Mouse (Mus musculus) right cerebral cortex, postnatal 10 days (tissue): ENCODE measurements around the gene Olfr968.

Experiments used
- DNase-seq, 2 experiments: peaks; one replicate each; pipeline ENCODE4 v3.0.0; 2021; ENCODE audit warnings: low spot score in 2 of 2

Olfr968 gene

DNA sequence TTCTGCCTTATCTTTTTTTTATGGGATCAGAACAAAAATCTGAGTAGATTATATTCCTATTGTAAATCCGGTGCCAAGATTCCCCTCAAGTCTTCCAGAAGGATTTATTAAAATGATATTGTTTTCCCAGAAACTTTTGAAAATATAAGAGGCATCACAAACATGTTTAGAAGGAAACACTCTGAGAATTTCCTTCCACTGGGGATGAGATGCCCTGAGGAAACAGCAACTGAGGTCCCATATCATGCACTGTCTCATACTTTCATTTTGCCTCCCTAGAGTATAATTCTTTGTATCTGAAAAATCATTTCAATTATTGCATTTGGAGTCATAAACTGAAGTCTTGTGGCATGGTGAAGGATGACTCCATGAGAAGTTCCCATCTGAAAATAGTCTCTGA, at the start of gene Olfr968:
Olfr968 (minus strand) TSS at position 101 of the 400 bp plus-strand sequence.
- DNase-seq: no peak

DNA sequence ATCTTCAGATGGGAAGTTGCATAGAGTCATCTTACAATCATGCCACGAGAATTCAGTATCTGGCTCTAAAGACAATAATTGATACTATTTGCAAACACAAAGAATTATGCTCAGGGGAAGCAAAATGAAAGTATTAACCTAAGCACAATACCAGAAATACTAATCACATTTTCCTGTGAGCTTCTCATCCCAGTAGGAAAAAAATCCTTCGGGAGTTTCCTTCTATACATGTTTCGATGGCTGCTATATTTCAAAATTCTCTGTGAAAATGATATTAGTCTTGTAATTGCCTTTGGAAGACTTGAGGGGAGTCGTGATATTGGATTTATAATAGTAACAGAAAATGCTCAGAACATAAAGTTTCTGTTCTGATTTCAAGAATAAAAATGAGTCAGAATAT, 25.5 kb upstream of the Olfr968 start, which contains the start of gene Olfr970:
Olfr970 (plus strand) TSS at position 301 of the 400 bp plus-strand sequence.
- DNase-seq: no peak

DNA sequence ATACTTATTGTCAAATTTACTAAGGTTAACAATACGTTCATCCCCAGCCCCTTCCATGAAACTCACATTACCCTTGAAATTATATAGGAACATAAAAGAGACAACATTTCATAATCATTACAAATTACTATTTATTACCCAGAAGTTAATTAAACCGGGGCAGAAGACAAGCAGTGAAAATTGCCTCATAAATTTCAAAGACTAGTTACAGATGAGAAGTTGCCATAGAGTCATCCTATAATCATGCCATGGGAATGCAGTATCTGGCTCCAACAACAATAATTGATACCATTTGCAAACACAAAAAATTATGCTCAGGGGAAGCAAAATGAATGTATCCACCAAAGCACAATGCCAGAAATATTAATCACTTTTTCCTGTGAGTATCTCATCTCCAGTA, 7.5 kb upstream of the Olfr968 start, which contains the start of gene Olfr969:
Olfr969 (plus strand) TSS at position 388 of the 400 bp plus-strand sequence.
- no peak for DNase-seq

DNA sequence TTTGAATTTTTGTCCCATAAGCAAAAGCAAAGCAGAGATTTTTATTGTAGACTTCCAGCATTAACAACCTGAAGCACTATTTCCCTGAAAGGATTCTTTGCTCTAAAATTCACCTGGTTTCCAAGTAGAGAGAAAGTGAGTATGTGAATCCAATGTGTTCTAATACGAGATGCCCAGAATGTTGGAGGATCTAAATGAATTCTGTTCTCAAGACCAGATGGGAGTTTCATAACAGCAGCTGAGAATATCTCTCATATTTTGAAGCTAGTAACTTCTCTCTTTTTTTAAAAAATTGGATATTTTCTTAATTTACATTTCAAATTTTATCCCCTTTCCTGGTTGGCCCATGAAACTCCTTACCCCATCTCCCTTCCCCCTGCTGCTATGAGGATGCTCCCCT, 36.6 kb downstream of the Olfr968 start:
- no peak for DNase-seq

DNA sequence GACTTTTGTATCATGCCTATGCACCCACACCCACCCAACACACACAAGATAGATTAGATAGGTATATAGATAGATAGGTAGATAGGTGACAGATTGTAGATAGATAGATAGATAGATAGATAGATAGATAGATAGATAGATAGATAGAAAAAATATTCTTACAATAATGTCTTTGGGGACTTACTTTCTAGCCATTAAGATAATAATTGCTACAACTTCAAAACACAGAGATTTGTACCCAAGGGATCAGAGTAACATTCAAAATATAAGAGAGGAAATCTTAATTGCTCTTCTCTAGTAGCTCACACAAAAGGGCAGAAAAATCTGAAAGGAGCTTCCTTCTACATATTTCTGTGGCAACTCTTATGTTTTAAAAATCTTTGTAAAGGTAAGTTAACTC, 37.1 kb downstream of the Olfr968 start, which contains the start of gene Olfr967:
Olfr967 (plus strand) TSS at position 301 of the 400 bp plus-strand sequence.
- no peak for DNase-seq

DNA sequence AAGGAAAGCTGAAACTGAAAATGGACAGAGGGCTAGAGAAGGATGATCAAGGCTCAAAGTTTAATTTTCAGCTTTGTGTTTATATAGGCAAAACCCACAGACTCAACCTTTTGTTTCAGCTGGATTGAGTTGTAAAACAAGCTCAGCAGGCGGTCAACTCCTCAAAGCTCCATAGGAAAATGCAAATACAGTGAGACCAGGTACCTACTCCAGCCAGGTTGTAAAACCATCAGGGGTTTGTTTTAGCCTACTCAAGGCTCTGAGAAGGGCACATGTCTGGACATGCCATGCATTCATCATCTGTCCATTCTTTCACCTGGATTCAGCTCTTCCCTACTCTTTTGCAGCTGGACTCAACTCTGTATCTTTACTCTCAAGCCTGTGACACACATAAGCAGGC, 42.3 kb downstream of the Olfr968 start:
- no peak for DNase-seq

DNA sequence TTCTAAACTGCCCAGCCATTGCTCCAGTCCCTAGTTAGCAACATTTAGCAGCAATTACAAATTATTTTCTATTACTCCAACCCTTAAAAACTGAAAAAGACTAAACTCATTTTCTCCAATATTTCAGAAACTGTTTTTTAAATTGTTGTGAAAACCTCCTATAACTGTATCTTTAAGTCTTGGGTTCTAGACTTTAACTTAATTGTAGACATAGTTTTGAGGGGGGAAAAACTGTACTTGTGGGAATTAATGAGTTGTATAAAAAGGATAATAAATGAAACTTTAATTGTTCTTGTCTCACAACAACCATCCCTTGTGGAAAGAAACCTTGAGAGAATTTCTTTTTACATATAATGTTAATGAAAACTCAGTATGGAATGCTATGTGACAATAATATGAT, 52.4 kb downstream of the Olfr968 start, which contains the start of gene Olfr150:
Olfr150 (plus strand) TSS at position 301 of the 400 bp plus-strand sequence.
- DNase-seq: no peak
